Mouse (Mus musculus) liver, postnatal 0 days (tissue): ENCODE measurements around the gene 4930435E12Rik.

Source experiments
- CTCF ChIP-seq: sonication (generic); IDR thresholded peaks from 2 replicates; pipeline ENCODE4 v1.5.1; 2016; ENCODE audit warnings: antibody characterized with exemption, low read depth
- EP300 ChIP-seq: IDR thresholded peaks from 2 replicates; pipeline ENCODE4 v1.6.1; 2016; ENCODE audit warnings: antibody characterized with exemption, low read depth, mild to moderate bottlenecking

- no peak for TF ChIP-seq CTCF
- TF ChIP-seq EP300: no peak
Observed at GRCm38 (mm10) chr16:38763508-38763907, 65.0 kb downstream of the 4930435E12Rik start.
